Mouse (Mus musculus): ENCODE measurements at regions not wholly inside any gene's neighbourhood (a gene's known extent, or its start where the extent isn't known, plus 50 kb on each side); places are given as distances from the start of the nearest gene placed in this dataset.

DNA sequence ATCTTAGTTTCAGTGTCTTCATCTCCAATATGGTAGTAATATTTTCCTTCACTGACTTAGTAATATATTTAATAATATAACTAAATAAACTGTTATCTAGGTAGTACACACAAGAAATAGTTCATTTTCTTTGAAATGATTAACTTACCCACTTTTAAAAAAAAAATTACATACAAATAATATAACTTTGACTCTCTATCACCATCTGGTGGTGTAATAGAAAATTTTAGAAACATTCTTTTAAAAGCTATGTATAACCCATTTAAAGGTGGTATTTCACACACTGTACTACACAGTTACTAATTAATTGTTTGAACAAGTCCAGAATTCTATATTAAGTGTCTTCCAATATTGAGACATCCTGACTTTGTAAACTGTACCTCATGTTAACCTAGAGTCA is 53.9 kb upstream of the Olfr266 start:
- H3K36me3 ChIP-seq, result no peaks in the 10 kb centered on the region

DNA sequence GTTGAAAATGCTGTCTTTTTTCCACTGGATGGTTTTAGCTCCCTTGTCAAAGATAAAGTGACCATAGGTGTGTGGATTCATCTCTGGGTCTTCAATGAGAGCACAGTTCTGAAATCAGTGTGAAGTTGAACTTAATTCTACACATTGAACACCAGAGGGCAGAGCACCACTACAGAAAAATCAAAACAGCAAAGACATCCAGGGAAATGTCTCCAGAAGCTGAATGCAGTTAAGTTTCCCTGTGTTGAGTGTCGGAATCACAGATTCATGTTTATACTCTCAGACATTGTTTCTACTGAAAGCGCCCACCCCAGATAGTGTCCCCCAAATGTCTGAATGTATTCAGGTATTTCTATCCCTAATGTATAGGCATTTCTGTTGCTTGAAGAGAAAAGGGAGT is 77.1 kb upstream of the Olfr266 start:
- Histone ChIP-seq H3K36me3 (no peaks in the 10 kb centered on the region), H3K4me2 (no peak overlapping the region), H3K4me1 (replicated peaks) (no peaks in the 10 kb centered on the region), H3K27me3 (no peaks in the 10 kb centered on the region), H3K27ac (no peak overlapping the region), H3K9ac (no peak overlapping the region), H3K4me3 (no peak overlapping the region), H3K9me3 (no peaks in the 10 kb centered on the region)
- no peak for ATAC-seq (ENCODE audit: low FRiP score)
- 44% methylated on average over 2 of the region's 2 CpGs for WGBS

More for the DNA sequence above, 53.9 kb upstream of the Olfr266 start:
- Histone ChIP-seq H3K9me3 (no peaks in the 10 kb centered on the region), H3K4me3 (no peak overlapping the region), H3K4me2 (no peak overlapping the region), H3K4me1 (replicated peaks) (no peaks in the 10 kb centered on the region), H3K27me3 (no peaks in the 10 kb centered on the region), H3K27ac (no peak overlapping the region), H3K9ac (no peak overlapping the region)
- ATAC-seq (ENCODE audit: low FRiP score), result no peak; the same call in 1 of the 2 replicates

DNA sequence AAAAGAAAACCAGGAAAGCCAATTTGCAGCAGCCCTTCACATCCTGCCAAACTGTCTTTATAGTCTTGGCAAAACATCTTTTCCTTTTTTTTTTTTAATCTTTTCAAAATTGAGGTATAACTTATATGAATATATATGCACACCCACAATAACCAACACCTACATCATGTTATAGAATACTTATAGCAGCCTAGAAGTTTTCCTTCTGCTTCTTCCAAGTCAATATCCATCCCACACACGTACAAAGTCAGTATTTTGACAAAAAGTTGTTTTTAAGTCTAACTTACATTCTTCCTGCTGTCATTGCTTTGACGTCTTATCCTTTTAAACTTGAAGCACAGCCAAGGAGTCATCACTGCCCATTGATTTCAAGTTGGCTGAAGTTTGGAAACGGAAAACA is 80.6 kb upstream of the Olfr266 start:
- no peak overlapping the region for H3K9ac ChIP-seq
- H3K9me3 ChIP-seq, result no peaks in the 10 kb centered on the region
- H3K27ac ChIP-seq, result no peak overlapping the region
- 85% methylated on average over 3 of the region's 3 CpGs for WGBS
- ATAC-seq (ENCODE audit: low FRiP score), result no peak
- H3K4me1 ChIP-seq (replicated peaks), result no peaks in the 10 kb centered on the region
- H3K4me2 ChIP-seq, result no peak overlapping the region
- H3K4me3 ChIP-seq, result no peak overlapping the region
- no peaks in the 10 kb centered on the region for H3K36me3 ChIP-seq
- no peaks in the 10 kb centered on the region for H3K27me3 ChIP-seq

DNA sequence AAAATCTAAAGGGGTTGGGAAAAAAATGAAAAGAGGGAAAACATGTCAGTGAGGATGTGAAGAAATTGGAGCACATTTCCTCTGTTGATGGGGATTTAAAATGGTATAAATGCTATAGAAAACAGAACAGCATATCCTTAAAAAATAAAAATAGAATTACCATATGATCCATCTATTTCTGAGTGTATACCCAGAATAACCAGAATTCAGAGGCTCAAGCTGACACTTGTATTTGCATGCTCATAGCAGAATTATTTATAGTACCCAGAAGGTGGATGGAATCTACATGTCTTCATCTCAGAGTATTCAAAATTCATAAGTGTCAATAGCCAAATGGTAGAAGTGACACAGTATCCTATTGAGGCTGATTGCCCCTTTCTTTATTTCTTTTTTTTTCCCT is 99.9 kb upstream of the Kcna3 start:
- ATAC-seq (ENCODE audit: low FRiP score), result no peak
- Histone ChIP-seq H3K4me2 (no peak overlapping the region), H3K9me3 (peaks cover 18% of the 10 kb centered on the region), H3K4me1 (replicated peaks) (no peaks in the 10 kb centered on the region), H3K27ac (no peak overlapping the region), H3K4me3 (no peak overlapping the region), H3K27me3 (no peaks in the 10 kb centered on the region), H3K36me3 (no peaks in the 10 kb centered on the region), H3K9ac (no peak overlapping the region)

DNA sequence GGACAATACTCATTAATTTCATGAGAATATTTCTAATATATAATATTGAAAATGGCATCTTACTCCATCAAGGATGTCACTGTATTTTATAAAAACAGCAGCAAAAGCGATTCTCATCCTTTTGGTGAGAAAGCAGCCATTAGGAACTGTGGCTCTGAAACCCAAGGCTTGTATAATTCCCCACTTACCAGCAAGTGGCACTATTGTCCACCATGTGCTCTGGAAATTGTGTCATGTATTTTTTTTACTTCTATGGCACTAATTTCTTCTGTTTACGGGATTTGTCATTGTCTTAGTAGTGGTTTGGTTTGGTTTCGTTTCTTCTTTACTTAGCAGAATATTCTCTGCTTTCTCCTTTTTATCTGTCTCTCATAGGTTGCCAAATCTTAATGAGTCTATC is 95.9 kb upstream of the Kcna3 start:
- WGBS, result 81% methylated on average over 3 of the region's 3 CpGs
- Histone ChIP-seq H3K27me3 (no peaks in the 10 kb centered on the region), H3K9ac (no peak overlapping the region), H3K4me1 (replicated peaks) (no peaks in the 10 kb centered on the region), H3K9me3 (peaks cover 5% of the 10 kb centered on the region; the same call in 1 of the 2 replicates), H3K27ac (no peak overlapping the region), H3K4me3 (no peak overlapping the region), H3K36me3 (no peaks in the 10 kb centered on the region), H3K4me2 (no peak overlapping the region)
- ATAC-seq (ENCODE audit: low FRiP score), result no peak

DNA sequence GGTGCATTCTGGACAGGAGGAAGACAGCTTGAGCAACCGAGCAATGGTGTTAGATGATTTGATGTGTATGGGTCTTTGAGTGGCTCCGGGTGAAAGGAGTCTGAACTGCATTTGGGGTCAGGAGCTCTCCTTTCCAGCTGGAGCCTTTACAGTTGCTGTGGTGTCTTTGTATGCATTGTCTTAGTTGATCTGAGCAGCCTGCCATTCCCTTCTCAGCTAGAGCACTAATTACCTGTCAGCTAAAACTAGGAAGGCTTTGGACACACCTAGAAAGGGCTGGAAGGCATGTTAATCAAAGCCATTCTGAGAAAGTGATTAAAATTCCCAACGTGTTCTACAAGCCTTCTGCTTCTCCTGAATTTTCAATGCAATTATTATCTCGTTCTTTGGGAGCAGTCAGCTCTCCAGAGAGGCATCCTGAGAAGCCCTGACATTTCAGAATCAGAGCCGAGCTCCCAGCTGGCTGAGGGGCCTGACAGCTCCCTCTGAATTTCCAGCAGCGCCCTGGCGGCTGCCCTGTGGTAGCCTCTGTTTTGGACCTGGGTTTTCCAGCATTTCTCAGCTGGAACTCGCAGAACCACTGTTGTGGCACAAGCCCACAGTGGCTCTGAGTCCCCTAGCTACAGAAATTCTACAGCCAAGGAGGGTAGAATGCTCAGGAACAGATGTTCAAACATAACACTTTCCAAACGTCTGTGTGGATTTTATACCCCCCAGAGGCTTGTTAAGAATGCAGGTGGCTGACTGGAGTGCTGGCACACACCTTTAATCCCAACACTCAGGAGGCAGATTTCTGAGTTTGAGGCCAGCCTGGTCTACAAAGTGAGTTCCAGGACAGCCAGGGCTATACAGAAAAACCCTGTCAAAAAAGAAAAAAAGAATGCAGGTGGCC is 80.2 kb upstream of the Kcna3 start:
- no peaks in the 10 kb centered on the region for H3K36me3 ChIP-seq
- no peak overlapping the region for H3K9ac ChIP-seq
- 12% methylated on average over 9 of the region's 9 CpGs for WGBS
- no peak overlapping the region for H3K4me2 ChIP-seq
- H3K4me1 ChIP-seq (replicated peaks), result peaks cover 20% of the 10 kb centered on the region
- H3K9me3 ChIP-seq, result no peaks in the 10 kb centered on the region
- no peaks in the 10 kb centered on the region for H3K27me3 ChIP-seq
- peak overlapping the region; percentile 88 for H3K27ac ChIP-seq
- no peak overlapping the region for H3K4me3 ChIP-seq
- ATAC-seq (ENCODE audit: low FRiP score), result peak; percentile 84

DNA sequence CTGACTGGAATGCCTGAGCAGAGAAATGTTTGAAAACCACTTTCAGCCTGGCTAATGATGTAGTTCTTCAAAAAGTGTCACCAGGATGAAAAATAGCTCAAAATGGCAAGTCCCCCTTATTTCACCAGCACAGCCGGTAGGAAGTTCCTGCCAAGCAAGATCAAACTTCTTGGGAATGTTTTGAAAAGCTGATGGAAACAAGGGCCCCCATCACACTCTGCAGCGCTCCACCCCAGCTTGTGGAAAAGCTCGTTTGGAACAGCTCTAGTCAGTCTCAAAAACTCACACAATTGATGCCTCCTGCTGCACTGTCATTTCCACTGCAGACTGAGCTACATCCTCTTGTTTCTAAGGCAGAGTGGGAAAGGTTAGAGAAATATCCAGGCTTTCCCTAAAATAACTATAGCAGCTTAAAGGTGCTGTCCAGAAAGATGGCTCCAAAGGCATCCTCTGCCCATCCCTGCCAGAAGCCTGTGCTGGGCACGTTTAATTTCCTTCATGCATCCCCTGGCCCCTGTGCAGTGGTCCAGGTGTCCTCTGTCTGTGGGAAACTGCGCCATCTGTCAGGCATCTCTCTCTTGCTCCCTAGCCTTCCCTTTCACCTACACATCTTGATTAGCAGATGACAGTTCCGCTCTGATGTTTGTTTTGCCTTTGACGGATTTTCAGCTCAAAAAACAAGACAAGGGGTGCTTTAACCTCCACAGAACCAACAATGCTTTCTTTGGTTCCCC is 78.6 kb upstream of the Kcna3 start:
- no peak overlapping the region for H3K27ac ChIP-seq
- H3K4me3 ChIP-seq, result no peak overlapping the region
- no peaks in the 10 kb centered on the region for H3K36me3 ChIP-seq
- H3K9me3 ChIP-seq, result no peaks in the 10 kb centered on the region
- no peaks in the 10 kb centered on the region for H3K27me3 ChIP-seq
- ATAC-seq (ENCODE audit: low FRiP score), result no peak
- no peak overlapping the region for H3K9ac ChIP-seq
- no peak overlapping the region for H3K4me2 ChIP-seq
- peaks cover 20% of the 10 kb centered on the region for H3K4me1 ChIP-seq (replicated peaks)
- WGBS, result 41% methylated on average over 7 of the region's 7 CpGs

DNA sequence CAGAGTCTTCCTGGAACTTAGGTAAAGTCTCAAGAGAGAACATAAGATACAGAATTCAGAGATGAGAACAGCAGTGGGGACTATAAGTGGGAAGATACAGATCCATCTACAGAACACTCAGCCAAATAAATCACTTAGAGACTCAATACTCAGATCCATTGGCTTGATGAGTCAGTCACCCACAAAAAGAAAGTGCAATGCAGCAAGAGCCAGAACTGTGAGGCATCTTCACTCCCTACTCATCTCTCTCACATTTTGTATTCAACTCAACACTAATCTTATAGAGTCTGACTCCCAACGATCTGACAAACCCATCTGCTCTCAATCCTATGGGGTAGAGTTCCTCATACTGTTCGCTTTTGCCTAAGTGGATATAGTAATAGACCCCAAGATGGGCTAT is 77.8 kb upstream of the Kcna3 start:
- no peak overlapping the region for H3K27ac ChIP-seq
- 85% methylated on average over 2 of the region's 2 CpGs for WGBS
- H3K4me3 ChIP-seq, result no peak overlapping the region
- no peak overlapping the region for H3K9ac ChIP-seq
- ATAC-seq (ENCODE audit: low FRiP score), result no peak
- no peak overlapping the region for H3K4me2 ChIP-seq
- H3K27me3 ChIP-seq, result no peaks in the 10 kb centered on the region
- H3K4me1 ChIP-seq (replicated peaks), result peaks cover 20% of the 10 kb centered on the region
- no peaks in the 10 kb centered on the region for H3K36me3 ChIP-seq
- H3K9me3 ChIP-seq, result no peaks in the 10 kb centered on the region

DNA sequence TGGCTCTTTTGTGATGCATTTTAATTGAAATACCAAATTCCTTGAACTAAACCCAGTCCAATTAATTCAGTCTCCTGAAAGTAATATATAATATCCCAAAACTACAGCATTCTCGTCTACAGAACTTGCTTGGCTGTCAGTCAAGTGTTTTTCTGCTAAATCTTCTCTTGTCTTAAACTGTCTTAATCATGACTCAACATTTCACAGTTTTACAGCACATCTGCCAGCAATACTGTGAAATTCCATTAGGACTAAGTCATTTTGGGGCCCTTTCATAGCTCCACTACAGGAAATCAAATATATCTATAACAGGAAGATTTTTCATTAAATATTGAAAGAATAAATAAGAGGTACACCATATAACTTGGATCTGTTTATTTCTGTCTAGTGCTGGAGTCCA is 75.4 kb upstream of the Kcna3 start:
- WGBS, result 79% methylated on average over 1 of the region's 1 CpGs
- peaks cover 11% of the 10 kb centered on the region for H3K4me1 ChIP-seq (replicated peaks)
- no peak overlapping the region for H3K27ac ChIP-seq
- H3K4me3 ChIP-seq, result no peak overlapping the region
- no peaks in the 10 kb centered on the region for H3K9me3 ChIP-seq
- no peaks in the 10 kb centered on the region for H3K36me3 ChIP-seq
- no peak for ATAC-seq (ENCODE audit: low FRiP score)
- no peaks in the 10 kb centered on the region for H3K27me3 ChIP-seq
- H3K4me2 ChIP-seq, result no peak overlapping the region
- H3K9ac ChIP-seq, result no peak overlapping the region

DNA sequence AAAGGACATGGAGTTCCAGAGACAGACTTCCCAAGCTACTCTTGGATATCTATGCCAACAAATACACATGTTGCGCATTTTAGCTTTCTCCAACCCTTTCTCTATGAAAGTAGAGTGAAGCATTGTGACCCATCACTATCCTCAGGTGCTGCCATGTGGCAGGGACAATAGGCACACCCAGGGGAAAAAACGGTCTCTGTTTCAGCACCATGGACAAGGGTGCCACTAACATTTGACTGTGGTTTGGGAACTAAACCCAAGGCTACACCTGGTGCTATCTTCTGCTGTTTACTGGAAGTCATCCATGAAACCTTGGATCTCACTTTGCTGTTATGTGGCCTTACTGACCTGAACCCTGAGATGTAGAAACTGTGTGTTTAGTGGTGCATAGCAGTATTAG is 73.5 kb upstream of the Kcna3 start:
- no peak for ATAC-seq (ENCODE audit: low FRiP score)
- no peaks in the 10 kb centered on the region for H3K36me3 ChIP-seq
- no peaks in the 10 kb centered on the region for H3K9me3 ChIP-seq
- H3K4me2 ChIP-seq, result no peak overlapping the region
- H3K9ac ChIP-seq, result no peak overlapping the region
- WGBS, result 45% methylated on average over 2 of the region's 2 CpGs
- H3K4me3 ChIP-seq, result no peak overlapping the region
- H3K27ac ChIP-seq, result no peak overlapping the region
- no peaks in the 10 kb centered on the region for H3K27me3 ChIP-seq
- H3K4me1 ChIP-seq (replicated peaks), result no peaks in the 10 kb centered on the region; the same call in 1 of the 2 replicates

DNA sequence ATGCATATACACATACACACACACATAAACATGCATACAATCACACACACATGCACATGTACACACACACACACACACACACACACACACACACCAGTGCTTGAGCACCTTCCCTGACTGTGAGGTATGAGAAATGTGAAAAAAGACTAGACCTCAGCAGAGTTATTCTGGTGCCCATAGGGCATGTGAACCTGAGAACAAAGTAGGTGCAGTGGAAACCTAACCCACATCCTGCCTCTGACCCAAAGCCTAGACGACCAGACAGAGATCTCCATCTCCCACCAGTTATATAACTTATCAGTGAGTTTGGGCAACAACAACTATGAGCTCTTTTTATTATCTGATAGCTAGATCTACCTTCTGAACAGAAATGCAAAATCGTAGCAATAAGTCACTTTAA is 69.8 kb upstream of the Kcna3 start:
- WGBS, result 78% methylated on average over 2 of the region's 2 CpGs
- Histone ChIP-seq H3K36me3 (no peaks in the 10 kb centered on the region), H3K9me3 (no peaks in the 10 kb centered on the region), H3K9ac (no peak overlapping the region), H3K4me3 (no peak overlapping the region), H3K27ac (no peak overlapping the region), H3K4me1 (replicated peaks) (no peaks in the 10 kb centered on the region), H3K27me3 (no peaks in the 10 kb centered on the region), H3K4me2 (no peak overlapping the region)
- no peak for ATAC-seq (ENCODE audit: low FRiP score)

DNA sequence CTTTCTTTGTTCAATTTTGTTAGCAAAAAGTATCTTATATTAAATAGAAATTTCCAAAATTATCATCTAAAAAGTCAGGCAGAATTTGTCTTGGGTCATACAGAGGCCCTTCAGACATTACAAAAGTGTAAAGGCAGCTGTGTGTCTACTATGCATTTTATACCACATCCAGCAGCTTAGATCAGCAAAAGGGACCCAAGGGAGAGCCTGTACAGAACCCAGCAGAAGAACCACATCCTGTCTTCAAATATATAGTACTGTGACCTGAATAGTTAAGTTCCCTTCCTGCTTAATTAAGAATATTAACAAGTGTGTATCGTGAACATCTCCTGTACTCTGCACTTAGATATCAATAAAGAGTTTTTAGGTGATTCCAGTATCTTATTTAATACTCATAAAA is 68.5 kb upstream of the Kcna3 start:
- no peaks in the 10 kb centered on the region for H3K36me3 ChIP-seq
- H3K4me2 ChIP-seq, result no peak overlapping the region
- no peak overlapping the region for H3K4me3 ChIP-seq
- H3K27ac ChIP-seq, result no peak overlapping the region
- no peaks in the 10 kb centered on the region for H3K27me3 ChIP-seq
- ATAC-seq (ENCODE audit: low FRiP score), result no peak
- 98% methylated on average over 1 of the region's 1 CpGs for WGBS
- H3K9ac ChIP-seq, result no peak overlapping the region
- no peaks in the 10 kb centered on the region for H3K4me1 ChIP-seq (replicated peaks)
- no peaks in the 10 kb centered on the region for H3K9me3 ChIP-seq

Data from hindbrain, embryonic 13.5 days (tissue).